ENCODE assay signal across 14 mouse cellular contexts in the genomic region with DNA sequence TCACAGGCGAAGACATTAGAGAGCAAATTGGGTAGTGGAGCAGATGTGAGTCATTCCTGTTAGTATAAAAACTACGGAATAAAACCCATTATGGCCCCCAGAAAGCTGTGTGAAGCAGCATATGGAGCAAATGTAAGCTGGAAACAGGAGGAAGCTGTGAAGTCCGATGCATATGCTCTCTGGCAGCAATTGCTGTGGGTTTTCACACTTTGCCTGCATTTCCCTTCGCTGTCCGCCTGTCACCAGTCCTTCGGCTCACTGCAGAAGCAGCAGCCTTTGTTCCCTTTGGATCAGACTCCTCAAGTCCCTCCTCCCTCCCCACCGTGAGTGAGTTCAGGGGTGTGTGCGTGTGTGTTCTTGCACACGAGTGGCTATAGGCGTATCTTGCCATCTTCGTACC. TPM values are rescaled to one million over a fixed set of nuclear protein-coding genes. Genes with fewer than 3 reads are reported as not detected.
DNase-seq lines count a peak whose midpoint lies in the region; ATAC-seq and TF ChIP-seq lines count a peak whose summit lies in the region.
"Had no signal": no experiment of that assay in that cellular context is flagged by ENCODE, and none has a peak within 500 bp of the region (broad histone marks: within the 10 kb centered on the region; RNA-seq: fewer than 3 reads in every experiment).

No protein-coding gene starts in this region.

- peak overlapping the region; percentile 72 for H3K27ac ChIP-seq in midbrain, embryonic 14.5 days (replicated peaks; ENCODE audit: low read depth, low read length)
- H3K27ac ChIP-seq: heart, embryonic 10.5 days; intestine, embryonic 15.5 days; limb, embryonic 15.5 days; neural tube, embryonic 12.5 days; stomach, embryonic 15.5 days had no signal

- H3K36me3 ChIP-seq in midbrain, embryonic 14.5 days (ENCODE audit: control insufficient read depth, insufficient read depth, low read length) = no peaks in the 10 kb centered on the region
- H3K36me3 ChIP-seq: heart, embryonic 10.5 days; intestine, embryonic 15.5 days; limb, embryonic 15.5 days; neural tube, embryonic 12.5 days; stomach, embryonic 15.5 days had no signal

- 0 out of 2 replicates have a peak overlapping the region, but pooled peaks have one; percentile 9 for H3K9ac ChIP-seq in midbrain, embryonic 14.5 days (replicated peaks; ENCODE audit: low read length)
- H3K9ac ChIP-seq: intestine, embryonic 15.5 days; limb, embryonic 15.5 days; neural tube, embryonic 12.5 days; stomach, embryonic 15.5 days had no signal

- no peak for TF ChIP-seq POLR2A in brain, embryonic 14.5 days (IDR thresholded peaks at IDR 0.05; ENCODE audit: borderline replicate concordance, extremely low read depth, insufficient read depth, insufficient read length, poor library complexity, severe bottlenecking)

- ATAC-seq in midbrain, embryonic 14.5 days (ENCODE audit: low FRiP score, low TSS enrichment) = peak; percentile 57; the same call in 1 of the 2 replicates
- ATAC-seq: intestine, embryonic 15.5 days had no signal

- H3K9me3 ChIP-seq in midbrain, embryonic 14.5 days (ENCODE audit: control insufficient read depth, low read length) = no peaks in the 10 kb centered on the region
- H3K9me3 ChIP-seq: heart, embryonic 10.5 days; intestine, embryonic 15.5 days; limb, embryonic 15.5 days; neural tube, embryonic 12.5 days; stomach, embryonic 15.5 days had no signal

- peak; percentile 88 for DNase-seq in brain, adult 2 months (ENCODE audit: low read depth, low spot score)
- DNase-seq in brain, embryonic 14.5 days (ENCODE audit: low read depth) = peak; percentile 91
- DNase-seq in frontal cortex, postnatal 10 days (ENCODE audit: low spot score in 2 of 2) = peak; percentile 35 to 38
- peak; percentile 69 for DNase-seq in midbrain, embryonic 14.5 days
- no peak for DNase-seq in urinary bladder, postnatal 4 days (ENCODE audit: low spot score in 2 of 2)
- DNase-seq in kidney, adult 11 months = no peak
- no peak for DNase-seq in heart, adult 18-20 months
- DNase-seq: lung, postnatal 36 days had no signal

- no peak overlapping the region for H3K4me3 ChIP-seq in midbrain, embryonic 14.5 days (replicated peaks; ENCODE audit: low read depth, low read length)
- H3K4me3 ChIP-seq: erythroblast, embryonic 14.5 days; heart, embryonic 10.5 days; intestine, embryonic 15.5 days; limb, embryonic 15.5 days; neural tube, embryonic 12.5 days; stomach, embryonic 15.5 days had no signal

- H3K27me3 ChIP-seq in midbrain, embryonic 14.5 days (ENCODE audit: control insufficient read depth, insufficient read depth, low read length) = no peaks in the 10 kb centered on the region; the same call in 1 of the 2 replicates

- H3K4me1 ChIP-seq in midbrain, embryonic 14.5 days (ENCODE audit: control insufficient read depth, insufficient read depth, low read length) = peaks cover 14% of the 10 kb centered on the region

- no peak overlapping the region for H3K4me2 ChIP-seq in midbrain, embryonic 14.5 days (ENCODE audit: low read length)
- H3K4me2 ChIP-seq: intestine, embryonic 15.5 days; limb, embryonic 15.5 days; neural tube, embryonic 12.5 days; stomach, embryonic 15.5 days had no signal

- WGBS in midbrain, embryonic 14.5 days = 40% methylated on average over 11 of the region's 11 CpGs

- 0 out of 2 replicates have a peak, but pooled peaks have one; percentile 16 for TF ChIP-seq CTCF in brain, embryonic 14.5 days (IDR thresholded peaks at IDR 0.05; ENCODE audit: borderline replicate concordance, extremely low read depth, insufficient read depth, insufficient read length)

RNA-seq across cellular contexts. Expression of a gene that starts 3.1 kb away (rescaled TPM):
- polyA plus RNA-seq in brain, embryonic 14.5 days (2012; rRNA removed) = 14.5 and 16.0 TPM in 2 replicates
- polyA plus RNA-seq in midbrain, embryonic 14.5 days (2014; fragmentation: Nextera tagmentation; extraction: Ambion mirVana) = 15.3 and 18.8 TPM in 2 replicates
- not detected for total RNA-seq in heart, adult 18-20 months (2021)
- polyA plus RNA-seq: erythroblast, embryonic 14.5 days had no signal

Comparison
In these comparisons a context has a peak if more than half of its experiments do, and no peak if none do; other contexts are left out.
1. DNase-seq: peak in brain, adult 2 months (single experiment), brain, embryonic 14.5 days (single experiment), frontal cortex, postnatal 10 days (2 of 2) and midbrain, embryonic 14.5 days (single experiment); none in urinary bladder, postnatal 4 days (0 of 2), kidney, adult 11 months (single experiment) and heart, adult 18-20 months (0 of 2).